Mouse (Mus musculus) hindbrain, embryonic 12.5 days (tissue): ENCODE results near the gene Noc2l. TPM values are rescaled to one million over a fixed set of nuclear protein-coding genes. Genes with fewer than 3 reads are reported as not detected.

Source experiments
- ATAC-seq: fragments of 200-750 bp; cut with Nextera tagmentation; 2 replicates; pipeline ENCODE4 v1.8.0; 2017; ENCODE audit warnings: moderate TSS enrichment; ENCODE audit not compliant: low FRiP score
- H3K27ac ChIP-seq: fragments of 300-500 bp; sonication (generic); 2 replicates; pipeline ENCODE4 v1.5.1; 2016; ENCODE audit warnings: mild to moderate bottlenecking
- H3K27me3 ChIP-seq: fragments of 300-500 bp; sonication (generic); 2 replicates; pipeline ENCODE4 v1.6.1; 2016; ENCODE audit warnings: mild to moderate bottlenecking
- H3K36me3 ChIP-seq: fragments of 300-500 bp; sonication (generic); 2 replicates; pipeline ENCODE4 v1.6.1; 2016; ENCODE audit warnings: mild to moderate bottlenecking
- H3K4me1 ChIP-seq: fragments of 300-500 bp; sonication (generic); 2 replicates; pipeline ENCODE4 v1.6.1; 2016
- H3K4me2 ChIP-seq: fragments of 300-500 bp; sonication (generic); replicated peaks from 2 replicates; pipeline ENCODE4 v1.6.1; 2016; ENCODE audit warnings: mild to moderate bottlenecking
- H3K4me3 ChIP-seq: fragments of 300-500 bp; sonication (generic); 2 replicates; pipeline ENCODE4 v1.5.1; 2016; ENCODE audit warnings: mild to moderate bottlenecking
- H3K9ac ChIP-seq: fragments of 300-500 bp; sonication (generic); 2 replicates; pipeline ENCODE4 v1.6.1; 2016; ENCODE audit warnings: mild to moderate bottlenecking, moderate library complexity
- H3K9me3 ChIP-seq: fragments of 300-500 bp; sonication (generic); replicated peaks from 2 replicates; pipeline ENCODE4 v1.6.1; 2016; ENCODE audit warnings: mild to moderate bottlenecking
- WGBS: fragments of 180-500 bp; shearing (Covaris S2); methylation state at CpG from one replicate; pipeline ENCODE4 v1.1.7; 2016; 5-methylcytosine and 5-hydroxymethylcytosine counted together
- polyA plus RNA-seq: library from polyadenylated mRNA; unstranded; fragments of >200 nt; fragmentation: Nextera tagmentation; extraction: Ambion mirVana; gene quantifications from 2 replicates; pipeline ENCODE4 v1.2.1, GENCODE M21; 2016

Noc2l gene
- polyA plus RNA-seq, 1 experiment from 2014 or later, result 76.7 TPM

- peaks cover 34% of the 10 kb centered on the region for H3K4me1 ChIP-seq
- no peak within 1 kb of the TSS for H3K27ac ChIP-seq
- no peak within 1 kb of the TSS for H3K4me2 ChIP-seq
- ATAC-seq, result no peak
- H3K27me3 ChIP-seq, result peaks cover 9% of the 10 kb centered on the region; the same call in 1 of the 2 replicates
- no peaks in the 10 kb centered on the region for H3K9me3 ChIP-seq
- H3K9ac ChIP-seq, result no peak within 1 kb of the TSS
- 66% methylated on average over 10 of the region's 10 CpGs for WGBS
- H3K36me3 ChIP-seq, result no peaks in the 10 kb centered on the region
- H3K4me3 ChIP-seq, result no peak within 1 kb of the TSS
These were observed 35.0 kb upstream of the Noc2l start, which contains the start of gene Isg15 for GRCm38 (mm10) chr4:156200623-156201475. Gene Isg15 (minus strand): TSS chr4:156200818.

- H3K4me1 ChIP-seq, result peaks cover 30% of the 10 kb centered on the region
- no peaks in the 10 kb centered on the region for H3K36me3 ChIP-seq
- peak overlapping the region; percentile 74 for H3K27ac ChIP-seq
- no peak for ATAC-seq
- 46% methylated on average over 12 of the region's 12 CpGs for WGBS
- peak overlapping the region; percentile 92 for H3K4me2 ChIP-seq
- peak overlapping the region; percentile 80; the same call in 1 of the 2 replicates for H3K9ac ChIP-seq
- H3K9me3 ChIP-seq, result no peaks in the 10 kb centered on the region
- peaks cover 9% of the 10 kb centered on the region; the same call in 1 of the 2 replicates for H3K27me3 ChIP-seq
- peak overlapping the region; percentile 60 for H3K4me3 ChIP-seq
These were observed 33.3 kb upstream of the Noc2l start for GRCm38 (mm10) chr4:156202462-156202893.

GRCm38 (mm10) chr4:156203001-156203412, 32.8 kb upstream of the Noc2l start, which contains the start of gene AW011738:
Gene AW011738 (plus strand): TSS chr4:156203304.
- Histone ChIP-seq H3K27me3 (peaks cover 9% of the 10 kb centered on the region; the same call in 1 of the 2 replicates), H3K4me3 (peak within 1 kb of the TSS; percentile 60), H3K9ac (peak within 1 kb of the TSS; percentile 80), H3K9me3 (no peaks in the 10 kb centered on the region), H3K36me3 (no peaks in the 10 kb centered on the region), H3K4me2 (peak within 1 kb of the TSS; percentile 92), H3K27ac (peak within 1 kb of the TSS; percentile 74), H3K4me1 (peaks cover 30% of the 10 kb centered on the region)
- ATAC-seq, result peak; percentile 82
- under 1% methylated on average over 32 of the region's 39 CpGs for WGBS

- peak; percentile 36 for ATAC-seq
- Histone ChIP-seq H3K9me3 (no peaks in the 10 kb centered on the region), H3K27me3 (peaks cover 9% of the 10 kb centered on the region; the same call in 1 of the 2 replicates), H3K36me3 (no peaks in the 10 kb centered on the region), H3K4me3 (peak overlapping the region; percentile 60), H3K9ac (peak overlapping the region; percentile 80), H3K27ac (peak overlapping the region; percentile 74; the same call in 1 of the 2 replicates), H3K4me1 (peaks cover 28% of the 10 kb centered on the region), H3K4me2 (peak overlapping the region; percentile 92)
- under 1% methylated on average over 49 of the region's 49 CpGs for WGBS
These were observed 32.2 kb upstream of the Noc2l start for GRCm38 (mm10) chr4:156203413-156204131.

GRCm38 (mm10) chr4:156208872-156209271, 26.9 kb upstream of the Noc2l start:
- H3K27ac ChIP-seq, result no peak overlapping the region
- WGBS, result 91% methylated on average over 4 of the region's 4 CpGs
- H3K4me3 ChIP-seq, result no peak overlapping the region

GRCm38 (mm10) chr4:156209963-156210635, 25.7 kb upstream of the Noc2l start:
- Histone ChIP-seq H3K27me3 (no peaks in the 10 kb centered on the region), H3K27ac (no peak overlapping the region), H3K4me3 (no peak overlapping the region), H3K9ac (no peak overlapping the region), H3K4me2 (no peak overlapping the region), H3K4me1 (0 out of 2 replicates have a peak, but pooled peaks cover 3% of the 10 kb centered on the region), H3K9me3 (no peaks in the 10 kb centered on the region), H3K36me3 (no peaks in the 10 kb centered on the region)
- ATAC-seq, result no peak
- WGBS, result 77% methylated on average over 13 of the region's 13 CpGs

More at GRCm38 (mm10) chr4:156208872-156209271, 26.9 kb upstream of the Noc2l start:
- Histone ChIP-seq H3K27me3 (peaks cover 6% of the 10 kb centered on the region; the same call in 1 of the 2 replicates), H3K4me2 (no peak overlapping the region), H3K4me1 (peaks cover 15% of the 10 kb centered on the region), H3K9me3 (no peaks in the 10 kb centered on the region), H3K36me3 (no peaks in the 10 kb centered on the region), H3K9ac (no peak overlapping the region)
- no peak for ATAC-seq

- no peaks in the 10 kb centered on the region for H3K9me3 ChIP-seq
- no peaks in the 10 kb centered on the region for H3K4me1 ChIP-seq
- ATAC-seq, result no peak
- no peak overlapping the region for H3K4me3 ChIP-seq
- H3K27me3 ChIP-seq, result no peaks in the 10 kb centered on the region
- WGBS, result 95% methylated on average over 13 of the region's 13 CpGs
- no peak overlapping the region for H3K9ac ChIP-seq
- H3K4me2 ChIP-seq, result no peak overlapping the region
- no peak overlapping the region for H3K27ac ChIP-seq
- H3K36me3 ChIP-seq, result no peaks in the 10 kb centered on the region
These were observed 22.7 kb upstream of the Noc2l start for GRCm38 (mm10) chr4:156213134-156213533.

- no peaks in the 10 kb centered on the region for H3K36me3 ChIP-seq
- H3K9me3 ChIP-seq, result no peaks in the 10 kb centered on the region
- no peak within 1 kb of the TSS for H3K4me2 ChIP-seq
- no peak within 1 kb of the TSS for H3K27ac ChIP-seq
- H3K4me1 ChIP-seq, result no peaks in the 10 kb centered on the region
- H3K4me3 ChIP-seq, result no peak within 1 kb of the TSS
- 79% methylated on average over 4 of the region's 4 CpGs for WGBS
- no peak for ATAC-seq
- no peak within 1 kb of the TSS for H3K9ac ChIP-seq
- H3K27me3 ChIP-seq, result no peaks in the 10 kb centered on the region
These were observed 20.2 kb upstream of the Noc2l start, which contains the start of gene Perm1 for GRCm38 (mm10) chr4:156215649-156216048. Gene Perm1 (plus strand): TSS chr4:156215868.

- Histone ChIP-seq H3K4me3 (no peak overlapping the region), H3K27ac (no peak overlapping the region), H3K27me3 (no peaks in the 10 kb centered on the region), H3K4me2 (no peak overlapping the region), H3K4me1 (no peaks in the 10 kb centered on the region), H3K36me3 (no peaks in the 10 kb centered on the region), H3K9me3 (no peaks in the 10 kb centered on the region), H3K9ac (no peak overlapping the region)
- 84% methylated on average over 2 of the region's 2 CpGs for WGBS
- ATAC-seq, result no peak
These were observed 19.6 kb upstream of the Noc2l start for GRCm38 (mm10) chr4:156216196-156216595.

GRCm38 (mm10) chr4:156217022-156217669, 18.7 kb upstream of the Noc2l start:
- H3K4me3 ChIP-seq, result no peak overlapping the region
- no peak overlapping the region for H3K4me2 ChIP-seq
- no peaks in the 10 kb centered on the region for H3K4me1 ChIP-seq
- no peaks in the 10 kb centered on the region for H3K27me3 ChIP-seq
- no peaks in the 10 kb centered on the region for H3K9me3 ChIP-seq
- no peak overlapping the region for H3K9ac ChIP-seq
- H3K36me3 ChIP-seq, result 0 out of 2 replicates have a peak, but pooled peaks cover 4% of the 10 kb centered on the region
- ATAC-seq, result no peak
- WGBS, result 83% methylated on average over 16 of the region's 16 CpGs
- H3K27ac ChIP-seq, result no peak overlapping the region

GRCm38 (mm10) chr4:156217838-156218237, 18.0 kb upstream of the Noc2l start:
- H3K9me3 ChIP-seq, result no peaks in the 10 kb centered on the region
- ATAC-seq, result no peak
- H3K36me3 ChIP-seq, result peaks cover 9% of the 10 kb centered on the region; the same call in 1 of the 2 replicates
- H3K9ac ChIP-seq, result no peak overlapping the region
- H3K27me3 ChIP-seq, result no peaks in the 10 kb centered on the region
- WGBS, result 86% methylated on average over 16 of the region's 16 CpGs
- no peak overlapping the region for H3K4me3 ChIP-seq
- H3K4me1 ChIP-seq, result no peaks in the 10 kb centered on the region
- H3K27ac ChIP-seq, result no peak overlapping the region
- H3K4me2 ChIP-seq, result no peak overlapping the region
